Comparison of ENCODE assay signal across 13 mouse cellular contexts in genomic region chrX:139783045-139783422, GRCm38 (mm10). TPM values are rescaled to one million over a fixed set of nuclear protein-coding genes. Genes with fewer than 3 reads are reported as not detected.
DNase-seq lines count a peak whose midpoint lies in the region; ATAC-seq and TF ChIP-seq lines count a peak whose summit lies in the region.
"Had no signal": no experiment of that assay in that cellular context is flagged by ENCODE, and none has a peak within 500 bp of the region (broad histone marks: within the 10 kb centered on the region; RNA-seq: fewer than 3 reads in every experiment).

No protein-coding gene starts in this region.

- H3K4me3 ChIP-seq in lung, postnatal 0 days (ENCODE audit: low read depth, low read length), result no peak overlapping the region
- H3K4me3 ChIP-seq in midbrain, embryonic 12.5 days, result no peak overlapping the region

- TF ChIP-seq CTCF in lung, postnatal 0 days (IDR thresholded peaks at IDR 0.05), result no peak

- peak; percentile 62 for DNase-seq in gastrocnemius, adult 18-20 months (ENCODE audit: low spot score)
- DNase-seq in gastrocnemius, postnatal 25 days, result no peak
- DNase-seq in lung, adult 18-20 months, result peak; percentile 34 to 68
- no peak for DNase-seq in lung, postnatal 0 days (ENCODE audit: low spot score)
- peak; percentile 74 for DNase-seq in adrenal gland, postnatal 10 days
- no peak for DNase-seq in ovary, postnatal 10 days (ENCODE audit: low spot score)
- no peak for DNase-seq in layer of hippocampus, adult 9-10 months (ENCODE audit: low spot score)
- DNase-seq: cerebellum, adult 9-10 months; right cerebral cortex, adult 18-20 months had no signal

- 52% methylated on average over 3 of the region's 3 CpGs for WGBS in lung, postnatal 0 days
- WGBS in midbrain, embryonic 12.5 days, result 28% methylated on average over 3 of the region's 3 CpGs

- H3K27me3 ChIP-seq in lung, postnatal 0 days (replicated peaks; ENCODE audit: insufficient read depth, low read length), result no peaks in the 10 kb centered on the region
- H3K27me3 ChIP-seq in midbrain, embryonic 12.5 days, result peaks cover 51% of the 10 kb centered on the region

- H3K4me1 ChIP-seq in lung, postnatal 0 days (ENCODE audit: insufficient read depth, low read depth, low read length), result no peaks in the 10 kb centered on the region
- H3K4me1 ChIP-seq in midbrain, embryonic 12.5 days, result peaks cover 7% of the 10 kb centered on the region; the same call in 1 of the 2 replicates

- no peak overlapping the region for H3K9ac ChIP-seq in lung, postnatal 0 days (replicated peaks; ENCODE audit: low read depth)
- H3K9ac ChIP-seq in midbrain, embryonic 12.5 days (replicated peaks), result no peak overlapping the region
- H3K9ac ChIP-seq: liver, embryonic 14.5 days had no signal

- H3K4me2 ChIP-seq in lung, postnatal 0 days (replicated peaks; ENCODE audit: low read depth, low read length), result no peak overlapping the region
- no peak overlapping the region for H3K4me2 ChIP-seq in midbrain, embryonic 12.5 days (replicated peaks)

- no peaks in the 10 kb centered on the region for H3K9me3 ChIP-seq in lung, postnatal 0 days (ENCODE audit: low read length)
- no peaks in the 10 kb centered on the region for H3K9me3 ChIP-seq in midbrain, embryonic 12.5 days

- no peak overlapping the region for H3K27ac ChIP-seq in lung, postnatal 0 days (ENCODE audit: low read length)
- H3K27ac ChIP-seq in midbrain, embryonic 12.5 days (replicated peaks), result no peak overlapping the region
- H3K27ac ChIP-seq: liver, embryonic 14.5 days had no signal

- ATAC-seq in lung, postnatal 0 days, result no peak
- ATAC-seq in midbrain, embryonic 12.5 days (ENCODE audit: low FRiP score, low read depth), result peak; percentile 51

- no peak for TF ChIP-seq EP300 in lung, postnatal 0 days (IDR thresholded peaks at IDR 0.05)

- no peaks in the 10 kb centered on the region for H3K36me3 ChIP-seq in lung, postnatal 0 days (ENCODE audit: insufficient read depth, low read length)
- no peaks in the 10 kb centered on the region for H3K36me3 ChIP-seq in midbrain, embryonic 12.5 days

RNA-seq across cellular contexts. Expression of gene Ripply1, which starts 0.9 kb away (rescaled TPM):
- not detected for total RNA-seq in gastrocnemius, adult 18-20 months (2021)
- total RNA-seq in gastrocnemius, postnatal 25 days (2021), result not detected
- polyA plus RNA-seq in lung, postnatal 0 days (2015; fragmentation: Nextera tagmentation; extraction: Ambion mirVana), result not detected in 2 replicates
- total RNA-seq in adrenal gland, postnatal 10 days (2021), result not detected
- 0.38 and 0.39 TPM in 2 replicates for polyA plus RNA-seq in midbrain, embryonic 12.5 days (2016; fragmentation: Nextera tagmentation; extraction: Ambion mirVana)
- polyA plus RNA-seq: heart, embryonic 16.5 days; stomach, embryonic 14.5 days had no signal

RNA-seq across cellular contexts. Expression of gene Cldn2, which starts 17.6 kb away (rescaled TPM):
- under 1 TPM in 1 of 2 experiments, not detected in 1; 0.07 TPM for total RNA-seq in gastrocnemius, adult 18-20 months (2021)
- not detected for total RNA-seq in gastrocnemius, postnatal 25 days (2021)
- 0.86 and 1.3 TPM in 2 replicates for polyA plus RNA-seq in lung, postnatal 0 days (2015; fragmentation: Nextera tagmentation; extraction: Ambion mirVana)
- 1 to 10 TPM; 1.4 TPM for total RNA-seq in adrenal gland, postnatal 10 days (2021)
- 0.24 and 0.34 TPM in 2 replicates for polyA plus RNA-seq in midbrain, embryonic 12.5 days (2016; fragmentation: Nextera tagmentation; extraction: Ambion mirVana)

Comparison
In these comparisons a context has a peak if more than half of its experiments do, and no peak if none do; other contexts are left out.
1. DNase-seq: peak in gastrocnemius, adult 18-20 months (single experiment), lung, adult 18-20 months (2 of 2) and adrenal gland, postnatal 10 days (single experiment); none in gastrocnemius, postnatal 25 days (single experiment), lung, postnatal 0 days (single experiment), ovary, postnatal 10 days (single experiment) and layer of hippocampus, adult 9-10 months (single experiment).